Mouse (Mus musculus) adrenal gland, postnatal 0 days (tissue): ENCODE measurements around the gene Gpr25. TPM values are rescaled to one million over a fixed set of nuclear protein-coding genes. Genes with fewer than 3 reads are reported as not detected.

Experiments
- polyA plus RNA-seq: library from polyadenylated mRNA; unstranded; fragments of >200 nt; fragmentation: Nextera tagmentation; extraction: Ambion mirVana; gene quantifications from 2 replicates; pipeline ENCODE4 v1.2.1, GENCODE M21; 2015

Gpr25 gene
- not detected in 2 replicates for polyA plus RNA-seq

GRCm38 (mm10) chr1:136260635-136261238 lies at the start of gene Gpr25:
TSS of gene Gpr25 (minus strand) at chr1:136260873.

GRCm38 (mm10) chr1:136233892-136234594 lies 26.6 kb downstream of the Gpr25 start, which contains the start of gene Inava:
TSS of gene Inava (minus strand) at chr1:136234264.

GRCm38 (mm10) chr1:136212803-136213202 lies 47.9 kb downstream of the Gpr25 start, which contains the start of gene Mroh3:
TSS of gene Mroh3 (minus strand) at chr1:136212828.

Other genes with a start within 250 kb of the Gpr25 start
- not detected in 2 replicates for gene Ascl5, start 210.1 kb downstream of the Gpr25 start, polyA plus RNA-seq
- 0.09 and 1.3 TPM in 2 replicates for gene Cacna1s, start 208.1 kb downstream of the Gpr25 start, polyA plus RNA-seq
- gene Kif21b, start 129.5 kb downstream of the Gpr25 start, polyA plus RNA-seq: 0.54 and 0.90 TPM in 2 replicates
- not detected in 2 replicates for gene Mroh3, start 48.0 kb downstream of the Gpr25 start, polyA plus RNA-seq
- gene Inava, start 26.6 kb downstream of the Gpr25 start, polyA plus RNA-seq: 0.11 and 0.76 TPM in 2 replicates
- 6.5 and 6.8 TPM in 2 replicates for gene Camsap2, start 85.2 kb upstream of the Gpr25 start, polyA plus RNA-seq
- gene Ddx59, start 154.4 kb upstream of the Gpr25 start, polyA plus RNA-seq: 8.1 and 13.2 TPM in 2 replicates
- 1.1 and 1.2 TPM in 2 replicates for gene Kif14, start 205.5 kb upstream of the Gpr25 start, polyA plus RNA-seq